Mouse (Mus musculus) 416B (cell line): Measurements from ENCODE around the gene 2210408I21Rik.

Experiments used
- DNase-seq: peaks from one replicate; pipeline ENCODE4 v3.0.0; 2011; ENCODE audit warnings: low read depth

2210408I21Rik gene

DNA sequence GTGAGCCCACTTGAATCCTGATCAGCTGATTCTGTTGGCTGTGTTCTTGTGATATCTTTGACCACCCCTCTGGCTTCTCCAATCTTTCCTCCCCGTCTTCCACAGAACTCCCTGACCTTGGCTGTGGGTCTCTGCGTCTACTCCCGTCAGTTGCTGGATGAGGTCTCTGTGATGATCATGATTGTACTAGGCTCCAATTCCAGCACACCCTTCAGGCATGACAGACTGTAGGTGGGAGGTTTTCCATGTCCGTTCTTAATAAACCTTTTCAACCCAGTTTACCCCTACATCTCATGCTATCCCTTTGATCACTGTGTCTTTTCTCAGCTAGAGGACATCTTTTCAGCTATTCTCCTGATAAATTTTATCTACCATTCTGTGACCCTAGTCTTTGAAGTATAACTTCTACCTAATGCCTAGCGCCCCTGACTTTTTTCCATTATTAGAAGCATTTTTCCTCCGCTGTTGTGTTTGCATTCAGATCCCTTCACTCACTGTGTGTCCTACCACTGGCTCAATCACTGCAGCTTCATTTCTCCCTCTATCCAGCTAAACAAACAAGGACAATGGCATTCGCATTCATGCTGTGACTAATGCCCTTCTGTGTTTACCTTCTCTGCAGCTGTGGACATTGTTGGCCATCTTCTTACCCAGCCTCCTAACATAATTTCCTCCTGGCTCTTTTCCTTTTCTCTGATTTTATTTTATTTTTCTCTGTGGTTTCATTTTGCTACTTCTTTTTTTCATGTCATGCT is 143.5 kb downstream of the 2210408I21Rik start:
- no peak for DNase-seq

DNA sequence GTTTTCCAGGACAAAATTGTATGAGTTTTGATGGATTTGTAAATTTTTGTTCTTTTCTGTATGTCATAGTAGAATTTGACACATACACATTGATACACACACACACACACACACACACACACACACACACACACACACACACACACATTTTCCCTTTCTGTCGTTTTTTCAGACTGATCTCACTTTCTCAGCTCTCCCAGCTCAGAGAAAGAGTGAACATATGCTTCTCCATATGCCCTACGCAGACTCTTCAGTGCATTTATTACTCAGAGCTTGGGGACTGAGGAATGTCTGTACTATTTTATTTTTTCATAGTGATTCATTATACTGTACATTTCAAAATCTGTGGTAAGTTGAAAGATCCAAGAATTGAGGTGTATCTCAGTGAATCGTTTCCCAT is 160.2 kb downstream of the 2210408I21Rik start:
- DNase-seq = no peak

DNA sequence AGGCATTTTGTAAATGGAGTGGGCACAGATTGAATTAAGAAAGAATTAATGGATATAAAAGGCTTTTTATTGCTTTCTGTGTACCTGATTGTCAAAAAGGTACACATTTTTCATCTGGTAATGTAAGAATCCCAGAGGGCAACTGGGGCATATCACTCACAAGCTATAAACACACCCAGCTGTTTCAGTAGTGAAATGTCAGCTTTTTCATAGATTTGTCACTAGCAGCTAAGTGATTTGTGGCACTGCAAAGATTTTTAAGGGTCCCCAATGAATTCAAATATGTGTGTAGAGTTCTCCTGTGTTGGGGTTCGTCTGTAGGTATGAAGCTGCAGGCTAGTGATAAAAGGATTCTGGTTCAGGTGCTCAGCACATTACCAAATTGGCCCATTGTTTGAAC is 188.8 kb downstream of the 2210408I21Rik start:
- DNase-seq = no peak

DNA sequence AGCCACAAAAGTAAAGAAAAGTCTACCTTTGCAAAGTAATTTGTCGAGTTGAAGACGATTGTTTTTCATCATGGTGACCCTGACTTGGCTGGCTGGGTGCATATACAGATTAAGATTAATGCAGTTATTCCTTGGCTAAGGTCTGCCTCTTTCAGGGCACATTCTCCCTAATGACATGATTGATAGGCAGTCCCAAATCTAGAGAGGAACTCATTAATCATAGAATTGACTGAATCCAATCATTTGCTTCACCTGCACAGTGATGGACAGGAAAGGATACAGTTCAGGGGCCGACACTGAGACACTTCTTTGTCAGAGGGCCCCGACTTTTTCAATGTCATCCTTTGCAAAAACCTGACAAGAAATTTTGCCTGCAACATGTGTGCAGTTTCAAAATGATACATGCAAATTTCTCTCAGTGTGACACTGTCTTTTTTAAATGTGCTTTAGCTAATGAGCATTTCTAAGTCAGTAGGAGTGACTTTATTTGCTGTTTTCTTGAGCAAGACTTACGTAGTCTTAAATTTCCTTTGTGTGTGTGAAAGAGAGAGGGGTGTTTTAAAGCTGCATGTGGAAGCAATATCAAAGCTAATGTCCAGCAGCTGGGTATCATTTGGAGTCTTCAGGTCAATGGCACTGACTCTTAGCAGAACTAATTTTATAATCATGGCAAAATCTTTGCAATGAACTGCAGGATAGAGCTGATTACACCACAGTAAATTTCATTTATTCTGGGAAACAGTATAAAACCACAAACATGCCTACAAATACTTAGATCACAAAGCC is 191.0 kb downstream of the 2210408I21Rik start:
- DNase-seq = no peak

DNA sequence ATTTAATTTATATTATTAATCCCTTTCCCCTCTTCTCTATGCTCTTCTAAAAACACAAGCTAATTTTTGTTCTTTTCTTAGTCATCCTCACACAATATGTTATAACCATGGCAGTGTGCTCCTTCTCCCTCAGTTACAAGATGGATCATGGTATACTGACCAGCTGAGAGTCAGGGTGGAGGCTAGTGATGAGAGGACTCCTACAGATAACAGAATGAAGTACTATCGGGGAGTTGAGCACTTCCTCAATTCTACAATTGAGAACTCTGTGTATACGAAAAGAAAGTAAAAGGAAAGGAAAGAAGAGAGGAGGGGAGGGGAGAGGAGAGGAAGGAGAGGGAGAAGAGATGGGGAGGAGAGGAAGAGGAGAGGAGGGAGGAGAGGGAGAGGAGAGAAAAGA is 206.8 kb downstream of the 2210408I21Rik start:
- peak; percentile 4 for DNase-seq

GRCm38 (mm10) chr13:77385448-77385970 is 250.2 kb downstream of the 2210408I21Rik start:
- DNase-seq = no peak

DNA sequence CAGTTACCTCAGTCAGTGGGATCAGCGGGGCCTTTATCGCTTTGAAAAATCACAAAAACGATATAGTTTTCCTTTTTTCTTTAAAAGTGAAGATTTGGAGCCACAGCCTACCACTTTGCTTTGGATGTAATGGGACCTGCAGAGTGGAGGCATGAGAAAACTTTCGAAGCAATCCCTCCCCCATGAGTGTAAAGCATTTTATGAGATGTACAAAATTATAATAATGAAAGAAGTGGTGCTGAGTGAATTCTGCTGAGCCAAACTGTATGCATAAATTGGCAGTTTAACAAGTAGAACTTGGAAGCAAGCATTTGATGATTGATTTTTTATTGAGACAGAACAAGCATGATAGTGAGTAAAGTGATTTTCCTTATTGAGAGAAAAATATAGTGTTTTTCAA is 250.7 kb downstream of the 2210408I21Rik start:
- no peak for DNase-seq

DNA sequence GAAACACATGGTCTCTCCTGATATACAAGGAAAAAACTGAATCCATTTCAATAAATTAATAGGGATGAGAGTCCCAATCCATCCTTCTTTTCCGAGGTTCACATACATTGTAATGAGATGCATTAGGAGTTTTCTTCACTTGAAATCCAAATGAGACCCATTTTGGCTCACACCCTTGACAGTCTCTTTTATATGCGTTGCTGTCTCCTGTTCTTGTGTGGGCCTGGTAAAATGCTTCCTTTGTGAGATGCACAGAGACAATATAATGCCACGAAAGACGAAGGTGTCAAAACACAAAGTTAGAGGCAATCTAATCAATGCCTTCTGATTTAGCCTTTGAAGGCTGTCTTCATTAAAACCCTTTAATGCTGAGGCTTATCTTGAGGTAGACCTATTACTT is 252.8 kb downstream of the 2210408I21Rik start:
- no peak for DNase-seq

- DNase-seq = no peak
These were observed 253.9 kb downstream of the 2210408I21Rik start for GRCm38 (mm10) chr13:77389209-77389608.

DNA sequence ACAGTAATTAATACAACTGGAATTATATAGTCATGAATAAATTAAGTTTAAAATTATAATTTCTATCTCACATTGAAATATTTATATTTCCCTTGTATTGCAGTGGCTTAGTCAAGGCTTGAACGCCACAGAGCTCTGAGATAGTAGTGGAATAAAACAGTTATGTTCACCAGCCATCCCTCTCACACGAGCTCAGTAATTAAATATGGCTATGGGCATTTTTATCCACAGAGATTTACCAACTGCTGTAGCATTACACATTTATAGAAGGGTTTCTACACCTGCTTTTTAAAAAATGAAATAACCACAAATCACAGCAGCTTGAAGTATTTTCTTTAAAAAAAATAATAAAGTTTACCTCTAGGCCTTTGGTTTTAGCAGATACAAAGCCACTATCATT is 261.0 kb downstream of the 2210408I21Rik start:
- no peak for DNase-seq

- DNase-seq = no peak
These were observed 261.6 kb downstream of the 2210408I21Rik start for GRCm38 (mm10) chr13:77396981-77397380.

DNA sequence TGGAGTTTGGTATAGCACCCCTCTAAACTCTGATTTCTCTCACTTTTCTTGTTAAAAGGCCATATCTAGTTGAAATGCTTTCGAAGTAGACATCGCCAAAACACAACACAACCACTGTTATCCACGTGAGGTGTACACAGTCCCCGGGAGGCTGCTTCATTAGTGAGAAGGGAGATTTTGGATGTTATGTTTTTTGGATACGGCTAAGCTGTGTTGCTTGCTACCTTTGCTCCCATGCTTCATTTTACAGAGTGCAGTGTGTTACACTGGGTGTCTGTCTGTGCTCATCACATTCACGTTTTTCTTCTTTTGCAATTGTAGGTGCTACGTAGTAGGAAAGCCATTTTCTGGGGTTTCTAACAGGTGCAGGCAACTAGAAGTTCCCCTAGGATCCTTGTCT is 262.3 kb downstream of the 2210408I21Rik start:
- no peak for DNase-seq

- no peak for DNase-seq
These were observed 263.1 kb downstream of the 2210408I21Rik start for GRCm38 (mm10) chr13:77398477-77398876.

- DNase-seq = peak; percentile 13
These were observed 265.4 kb downstream of the 2210408I21Rik start for GRCm38 (mm10) chr13:77400762-77401161.

DNA sequence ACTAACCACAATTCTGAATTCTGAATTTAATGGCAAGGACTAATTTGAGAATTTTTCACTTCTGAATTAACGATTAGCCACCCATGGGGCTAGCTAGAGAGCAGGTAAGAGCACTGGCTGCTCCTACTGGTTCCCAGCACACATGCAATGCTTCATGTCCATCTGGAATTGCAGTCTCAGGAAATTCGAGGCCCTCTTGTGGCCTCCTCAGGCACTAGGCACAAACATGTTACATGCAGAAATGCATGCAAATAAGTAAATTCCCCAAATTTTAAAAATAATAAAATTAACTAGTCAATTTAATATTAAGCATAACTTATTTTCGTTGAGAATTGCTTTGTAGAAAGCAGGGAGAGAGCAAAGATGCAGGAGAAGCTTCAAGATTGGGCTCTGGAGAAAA is 273.2 kb downstream of the 2210408I21Rik start:
- DNase-seq = peak; percentile 25

DNA sequence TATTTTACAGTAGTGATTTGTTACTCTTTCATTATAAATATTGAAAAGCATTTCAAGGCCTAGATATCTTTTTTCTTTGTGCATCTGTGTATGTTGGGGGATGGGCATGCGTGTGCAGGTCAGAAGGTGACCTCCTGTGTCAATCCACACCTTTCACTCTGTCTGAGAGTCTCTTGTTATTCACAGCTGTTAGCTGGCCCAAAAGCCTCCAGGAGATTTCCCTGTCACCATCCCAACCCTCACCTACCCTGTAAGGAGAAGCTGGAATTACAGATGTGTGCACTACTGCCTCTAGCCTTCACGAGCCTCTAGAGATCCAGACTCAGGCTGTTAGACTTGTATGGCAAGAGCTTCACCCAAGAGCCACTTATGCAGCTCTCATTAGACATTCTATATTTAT is 274.5 kb downstream of the 2210408I21Rik start:
- no peak for DNase-seq

DNA sequence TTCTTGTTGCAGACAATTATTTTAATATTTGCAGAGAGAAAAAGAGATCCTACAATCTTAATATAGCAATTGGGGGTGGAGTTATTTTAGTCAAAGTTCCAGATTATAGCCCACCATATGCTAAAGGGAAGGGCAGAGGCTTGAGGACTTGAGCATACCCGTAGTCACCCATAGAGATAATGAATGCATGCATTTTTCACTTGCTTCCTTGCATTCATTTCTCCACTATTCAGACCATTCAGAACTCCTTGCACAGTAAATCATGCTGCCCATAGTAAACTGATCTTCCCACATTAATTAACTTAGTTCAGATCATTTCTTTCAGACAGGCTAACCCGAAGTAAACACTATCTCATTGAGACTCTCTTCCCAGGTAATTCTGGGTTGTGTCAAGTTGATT is 277.5 kb downstream of the 2210408I21Rik start:
- DNase-seq = no peak

DNA sequence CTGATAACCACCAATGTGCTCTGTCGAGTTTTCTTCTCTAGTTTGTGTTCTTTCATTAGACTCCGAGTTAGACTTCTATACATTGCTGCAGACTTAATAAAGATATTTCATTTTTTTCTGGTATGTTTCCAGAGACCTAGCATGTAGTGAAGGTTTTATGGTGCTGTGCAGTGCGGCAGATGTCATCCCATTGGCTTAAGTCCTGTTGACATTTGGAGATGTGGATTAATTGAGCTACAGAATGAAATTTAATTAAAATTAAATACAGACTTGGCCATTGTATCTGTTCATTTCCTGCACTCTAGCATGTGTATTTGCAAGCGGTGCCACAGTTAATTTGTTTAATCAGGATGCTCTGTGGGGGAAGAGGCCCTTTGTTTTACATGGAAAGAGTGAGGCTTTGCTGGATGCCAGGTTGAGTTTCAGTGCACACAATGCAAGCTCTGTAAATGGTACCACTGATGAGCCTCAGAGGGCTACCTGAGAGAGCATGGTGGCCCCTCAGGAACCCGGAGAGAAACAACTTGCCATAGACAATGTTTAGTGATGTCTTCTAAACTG is 314.7 kb downstream of the 2210408I21Rik start:
- DNase-seq = no peak

DNA sequence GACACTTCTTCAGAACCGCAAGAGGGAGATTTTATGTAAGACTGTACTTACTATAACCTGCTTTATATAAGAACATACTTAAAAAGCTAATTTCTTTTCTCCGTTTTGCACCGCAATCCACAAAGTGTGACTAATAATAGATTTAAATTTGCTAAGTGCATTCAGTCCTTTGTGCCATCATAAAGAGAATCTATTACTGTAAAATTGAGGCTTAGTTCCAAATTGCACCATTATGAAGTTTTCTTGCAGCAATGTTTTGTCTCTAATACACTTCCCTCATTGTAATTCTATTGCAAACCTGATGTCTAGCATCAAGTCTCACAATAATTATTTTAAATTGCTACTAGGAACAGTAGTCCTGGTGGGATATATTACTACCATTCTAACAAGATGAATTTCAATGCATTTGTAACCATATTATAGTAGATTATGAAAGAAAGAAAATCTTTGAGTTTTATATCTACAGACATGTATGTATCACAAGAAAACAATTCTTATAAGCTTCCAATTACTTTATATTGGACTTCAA is 334.8 kb downstream of the 2210408I21Rik start:
- no peak for DNase-seq

DNA sequence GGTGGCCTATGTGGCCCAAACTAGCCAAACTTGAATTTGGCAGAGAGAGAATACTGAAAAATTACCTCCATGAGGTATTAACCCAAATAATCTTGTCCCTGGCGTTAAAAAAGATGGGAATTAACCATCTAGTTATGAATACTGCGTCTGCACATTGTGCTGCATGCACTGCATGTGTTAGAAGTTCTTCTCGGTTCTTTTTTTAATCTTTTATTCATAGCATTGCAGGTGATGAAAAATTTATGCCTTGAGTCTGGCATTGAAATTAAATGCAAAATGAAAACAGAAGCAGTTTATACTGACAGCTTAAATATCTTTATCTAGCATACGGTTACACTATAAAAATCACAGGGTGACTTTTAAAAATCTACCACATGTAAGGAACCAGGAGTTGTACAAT is 341.1 kb downstream of the 2210408I21Rik start:
- no peak for DNase-seq

DNA sequence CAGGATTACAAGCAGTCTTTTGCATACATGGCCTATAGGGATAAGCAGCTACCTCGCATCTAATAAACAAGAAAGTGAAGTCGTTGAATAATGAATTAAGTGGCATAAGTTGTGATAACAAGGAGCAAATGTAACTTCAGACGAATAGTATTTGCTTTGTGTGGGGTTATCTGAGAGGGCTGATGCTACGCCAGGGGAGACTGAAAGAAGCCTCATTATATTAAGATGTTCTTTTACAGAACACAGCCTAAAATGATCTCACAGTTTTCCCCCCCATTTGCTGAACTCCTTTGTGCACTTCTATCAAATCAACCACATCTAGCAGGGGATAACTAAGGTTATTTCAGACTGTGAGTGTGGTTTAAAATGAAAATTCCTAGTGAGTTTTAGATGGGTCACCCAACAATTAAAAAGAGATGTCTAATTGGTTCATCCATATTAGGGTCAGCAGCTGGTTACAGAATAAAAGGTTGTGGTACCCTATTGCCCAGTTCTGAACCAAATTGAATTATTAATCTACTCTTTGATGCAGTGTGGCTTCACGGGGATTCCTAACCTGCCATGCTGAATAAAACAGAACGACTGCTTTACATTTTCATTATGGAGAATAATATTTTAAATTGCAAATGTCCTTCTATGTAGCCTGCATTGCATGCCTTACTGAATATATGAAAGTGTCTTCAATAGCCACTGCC is 343.2 kb downstream of the 2210408I21Rik start:
- DNase-seq = no peak
